Mouse (Mus musculus): ENCODE data around the gene Nav2.

GRCm38 (mm10) chr7:49527925-49528324, 619.4 kb downstream of the Nav2 start:
- TF ChIP-seq CTCF (IDR thresholded peaks at IDR 0.05; ENCODE audit: borderline replicate concordance, control insufficient read depth, extremely low read depth, insufficient read depth, low read length, poor library complexity) (no peak), POLR2A (IDR thresholded peaks at IDR 0.05; ENCODE audit: control insufficient read depth, extremely low read depth, insufficient read depth, low read length, poor library complexity) (no peak)
